Mouse (Mus musculus) heart, postnatal 0 days (tissue): ENCODE measurements at regions not wholly inside any gene's neighbourhood (a gene's known extent, or its start where the extent isn't known, plus 50 kb on each side); places are given as distances from the start of the nearest gene placed in this dataset.
A peak's percentile ranks its signal among the peaks of the same experiment; 100 is the strongest.

Source experiments
- ATAC-seq: fragments of 200-750 bp; cut with Nextera tagmentation; 2 replicates; pipeline ENCODE4 v1.8.0; 2017; ENCODE audit warnings: low read depth, moderate number of reproducible peaks, moderate library complexity; ENCODE audit not compliant: insufficient read depth
- DNase-seq: peaks from one replicate; pipeline ENCODE4 v3.0.0-alpha.2; 2016; ENCODE audit warnings: low spot score
- H3K27ac ChIP-seq: fragments of 300-500 bp; sonication (generic); 2 replicates; pipeline ENCODE4 v1.5.1; 2014; ENCODE audit warnings: low read depth, mild to moderate bottlenecking
- H3K27me3 ChIP-seq: fragments of 300-500 bp; sonication (generic); 2 replicates; pipeline ENCODE4 v1.6.1; 2014; ENCODE audit warnings: low read length, mixed read lengths; ENCODE audit not compliant: control insufficient read depth, insufficient read depth
- H3K36me3 ChIP-seq: fragments of 300-500 bp; sonication (generic); replicated peaks from 2 replicates; pipeline ENCODE4 v1.6.1; 2014; ENCODE audit warnings: low read length, mixed read lengths; ENCODE audit not compliant: control insufficient read depth, insufficient read depth
- H3K4me1 ChIP-seq: fragments of 300-500 bp; sonication (generic); 2 replicates; pipeline ENCODE4 v1.6.1; 2014; ENCODE audit warnings: antibody characterized with exemption; ENCODE audit not compliant: control insufficient read depth, insufficient read depth
- H3K4me2 ChIP-seq: fragments of 300-500 bp; sonication (generic); 2 replicates; pipeline ENCODE4 v1.6.1; 2014; ENCODE audit warnings: low read depth, mild to moderate bottlenecking, low read length, moderate library complexity
- H3K4me3 ChIP-seq: fragments of 300-500 bp; sonication (generic); 2 replicates; pipeline ENCODE4 v1.5.1; 2014; ENCODE audit warnings: low read depth, low read length
- H3K9ac ChIP-seq: fragments of 300-500 bp; sonication (generic); replicated peaks from 2 replicates; pipeline ENCODE4 v1.6.1; 2014; ENCODE audit warnings: low read depth, low read length, mixed read lengths
- H3K9me3 ChIP-seq: fragments of 300-500 bp; sonication (generic); replicated peaks from 2 replicates; pipeline ENCODE4 v1.6.1; 2016; ENCODE audit warnings: low read length; ENCODE audit not compliant: control insufficient read depth
- CTCF ChIP-seq: IDR thresholded peaks from 2 replicates; pipeline ENCODE4 v1.5.1; 2016; ENCODE audit warnings: antibody characterized with exemption, control low read depth, low read depth
- EP300 ChIP-seq: IDR thresholded peaks from 2 replicates; pipeline ENCODE4 v1.6.1; 2016; ENCODE audit warnings: antibody characterized with exemption, low read depth
- WGBS: fragments of 180-500 bp; shearing (Covaris S2); extraction: QIAGEN DNeasy Blood & Tissue Kit; methylation state at CpG from one replicate; pipeline ENCODE4 v1.1.7; 2014; 5-methylcytosine and 5-hydroxymethylcytosine counted together

DNA sequence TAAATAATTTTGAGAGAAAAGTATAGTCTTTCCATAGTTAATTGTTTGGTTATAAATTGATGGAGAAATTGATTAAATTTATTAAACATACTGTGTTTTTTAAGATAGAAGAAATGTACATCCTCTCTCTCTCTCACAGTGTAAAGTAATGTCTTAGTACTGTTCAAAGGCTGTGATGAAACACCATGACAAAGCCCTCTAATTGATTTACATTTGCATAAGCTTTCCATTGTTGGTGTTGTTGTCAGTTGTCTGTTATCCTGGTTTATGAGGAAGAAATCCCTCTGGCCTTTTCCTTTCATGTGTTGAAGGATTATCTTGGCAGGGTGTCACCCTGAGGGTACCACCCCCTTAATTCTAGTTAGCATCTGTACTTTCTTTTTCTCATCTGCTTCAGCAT, 207.2 kb upstream of the Dmd start:
- no peak for TF ChIP-seq CTCF
- TF ChIP-seq EP300, result no peak
- Histone ChIP-seq H3K4me1 (no peaks in the 10 kb centered on the region), H3K27ac (no peak overlapping the region), H3K36me3 (no peaks in the 10 kb centered on the region), H3K4me3 (no peak overlapping the region), H3K9me3 (no peaks in the 10 kb centered on the region; the same call in 1 of the 2 replicates), H3K4me2 (no peak overlapping the region), H3K27me3 (no peaks in the 10 kb centered on the region), H3K9ac (no peak overlapping the region)
- ATAC-seq (no peak), DNase-seq (no peak)

GRCm38 (mm10) chrX:82764204-82764603, 184.5 kb upstream of the Dmd start:
- Histone ChIP-seq H3K36me3 (no peaks in the 10 kb centered on the region), H3K9me3 (0 out of 2 replicates have a peak, but pooled peaks cover 2% of the 10 kb centered on the region), H3K9ac (no peak overlapping the region), H3K27ac (no peak overlapping the region), H3K4me3 (no peak overlapping the region), H3K4me2 (no peak overlapping the region), H3K4me1 (no peaks in the 10 kb centered on the region), H3K27me3 (no peaks in the 10 kb centered on the region)
- ATAC-seq, result no peak
- no peak for DNase-seq
- TF ChIP-seq CTCF, result no peak
- TF ChIP-seq EP300, result no peak
- WGBS, result 42% methylated on average over 2 of the region's 2 CpGs

GRCm38 (mm10) chrX:82809171-82809570, 139.5 kb upstream of the Dmd start:
- Histone ChIP-seq H3K36me3 (no peaks in the 10 kb centered on the region), H3K9me3 (no peaks in the 10 kb centered on the region), H3K4me2 (no peak overlapping the region), H3K27ac (no peak overlapping the region), H3K27me3 (no peaks in the 10 kb centered on the region), H3K4me1 (no peaks in the 10 kb centered on the region), H3K4me3 (no peak overlapping the region), H3K9ac (no peak overlapping the region)
- no peak for TF ChIP-seq EP300
- TF ChIP-seq CTCF, result no peak
- DNase-seq (no peak), ATAC-seq (no peak)
- WGBS, result 38% methylated on average over 2 of the region's 2 CpGs

- Histone ChIP-seq H3K9ac (no peak overlapping the region), H3K4me2 (peak overlapping the region; percentile 52), H3K9me3 (no peaks in the 10 kb centered on the region), H3K36me3 (no peaks in the 10 kb centered on the region), H3K27ac (no peak overlapping the region), H3K4me3 (peak overlapping the region; percentile 35), H3K4me1 (no peaks in the 10 kb centered on the region), H3K27me3 (no peaks in the 10 kb centered on the region)
- no peak for ATAC-seq
- no peak for DNase-seq
- TF ChIP-seq CTCF (no peak), EP300 (no peak)
- 22% methylated on average over 11 of the region's 11 CpGs for WGBS
Measured at GRCm38 (mm10) chrX:82814618-82815017, 134.1 kb upstream of the Dmd start.

DNA sequence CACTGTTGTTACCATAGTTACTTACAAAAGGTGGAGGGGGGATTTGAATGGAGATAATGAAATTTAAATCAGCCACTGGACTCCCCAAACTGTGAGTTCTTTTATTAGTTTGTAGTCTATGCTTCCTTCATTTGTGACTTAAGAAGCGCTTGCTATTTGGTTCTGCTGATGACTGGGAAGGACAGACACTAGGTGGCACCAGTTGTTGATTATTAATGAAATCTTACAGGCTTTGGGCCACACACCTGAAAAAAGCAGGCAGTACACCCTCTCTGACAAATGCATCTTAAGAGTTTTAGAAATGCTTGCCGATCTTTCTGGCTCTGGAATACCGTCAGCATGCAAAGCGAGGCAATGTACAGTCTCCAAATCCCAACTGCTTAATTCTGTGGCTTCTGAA, 131.6 kb upstream of the Dmd start:
- ATAC-seq (no peak), DNase-seq (peak; percentile 31)
- 41% methylated on average over 4 of the region's 4 CpGs for WGBS
- no peaks in the 10 kb centered on the region for H3K4me1 ChIP-seq
- H3K36me3 ChIP-seq, result no peaks in the 10 kb centered on the region
- no peak overlapping the region for H3K27ac ChIP-seq
- no peak overlapping the region for H3K9ac ChIP-seq
- no peak for TF ChIP-seq EP300
- peak; percentile 33 for TF ChIP-seq CTCF
- no peak overlapping the region for H3K4me2 ChIP-seq
- H3K27me3 ChIP-seq, result no peaks in the 10 kb centered on the region
- H3K9me3 ChIP-seq, result no peaks in the 10 kb centered on the region
- no peak overlapping the region for H3K4me3 ChIP-seq

DNA sequence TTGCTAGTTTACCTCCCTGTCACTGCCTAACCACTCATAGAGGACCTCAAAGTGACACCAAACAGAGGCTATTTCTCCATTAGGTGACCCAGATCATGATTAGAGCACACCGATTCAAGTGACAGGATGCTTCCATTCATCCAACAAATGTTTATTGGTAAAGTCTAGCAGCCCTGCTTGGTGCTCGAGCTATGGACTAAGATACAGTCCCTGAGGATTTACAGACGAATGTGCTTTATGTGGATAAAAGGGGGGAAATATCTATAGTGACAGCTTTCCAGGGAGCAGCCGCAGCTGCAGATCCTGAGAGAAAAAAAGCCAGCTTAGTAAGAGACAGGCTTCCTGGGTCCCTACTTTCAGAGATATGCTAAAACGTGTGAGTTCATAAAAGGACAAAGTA, 125.1 kb upstream of the Dmd start:
- no peak for ATAC-seq
- TF ChIP-seq CTCF, result no peak
- TF ChIP-seq EP300, result no peak
- no peaks in the 10 kb centered on the region for H3K9me3 ChIP-seq
- H3K27ac ChIP-seq, result no peak overlapping the region
- WGBS, result 31% methylated on average over 5 of the region's 5 CpGs
- H3K4me2 ChIP-seq, result no peak overlapping the region
- no peaks in the 10 kb centered on the region for H3K36me3 ChIP-seq
- no peak overlapping the region for H3K4me3 ChIP-seq
- no peak overlapping the region for H3K9ac ChIP-seq
- H3K27me3 ChIP-seq, result no peaks in the 10 kb centered on the region
- DNase-seq, result no peak
- no peaks in the 10 kb centered on the region for H3K4me1 ChIP-seq
